Mouse (Mus musculus): Measurements from ENCODE around the gene Kctd3. TPM values are rescaled to one million over a fixed set of nuclear protein-coding genes. Genes with fewer than 3 reads are reported as not detected.
"Not testable (repeated sequence)": the region's sequence is repeated elsewhere in the genome, so short reads cannot be mapped to it uniquely, and the experiment has no call there.

Gene Kctd3
- polyA plus RNA-seq, 1 experiment from 2014 or later: 23.8 TPM

GRCm38 (mm10) chr1:189046831-189047230 is 39.2 kb upstream of the Kctd3 start:
- H3K36me3 ChIP-seq (ENCODE audit: control insufficient read depth, insufficient read depth, low read length): no peaks in the 10 kb centered on the region
- H3K4me3 ChIP-seq (ENCODE audit: low read depth, low read length): no peak overlapping the region
- WGBS: 53% methylated on average over 3 of the region's 3 CpGs
- H3K9me3 ChIP-seq (ENCODE audit: control insufficient read depth, low read length): no peaks in the 10 kb centered on the region
- no peaks in the 10 kb centered on the region for H3K4me1 ChIP-seq (replicated peaks; ENCODE audit: control insufficient read depth, insufficient read depth, low read length)
- H3K4me2 ChIP-seq: no peak overlapping the region
- no peak for DNase-seq (ENCODE audit: low spot score)
- H3K27me3 ChIP-seq (replicated peaks; ENCODE audit: control insufficient read depth, insufficient read depth, low read length): no peaks in the 10 kb centered on the region
- no peak overlapping the region for H3K27ac ChIP-seq (ENCODE audit: low read depth, low read length)
- no peak for ATAC-seq (replicated peaks; ENCODE audit: low FRiP score)
- H3K9ac ChIP-seq (ENCODE audit: low read depth, low read length): no peak overlapping the region

DNA sequence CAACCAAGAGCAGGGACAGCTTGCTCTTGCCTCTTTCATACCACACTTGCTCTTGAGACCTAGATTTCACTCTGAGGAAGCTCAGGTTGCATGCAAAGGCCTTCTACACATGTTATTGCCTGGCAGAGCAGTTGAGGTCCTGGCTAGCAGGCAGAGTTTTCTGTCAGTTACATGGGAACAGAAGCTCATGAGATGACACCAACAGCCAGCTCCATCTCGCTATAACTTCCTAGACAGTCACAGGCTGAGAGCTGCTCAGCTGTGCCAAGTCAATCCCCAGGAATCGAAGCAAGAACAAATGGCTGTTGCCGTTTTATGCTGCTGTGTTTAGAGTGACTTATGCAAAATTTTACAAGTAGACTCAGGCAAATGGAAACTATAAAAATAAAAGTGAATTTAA is 38.7 kb upstream of the Kctd3 start:
- no peak for DNase-seq (ENCODE audit: low spot score)
- Histone ChIP-seq H3K9me3 (ENCODE audit: control insufficient read depth, low read length) (no peaks in the 10 kb centered on the region), H3K4me1 (replicated peaks; ENCODE audit: control insufficient read depth, insufficient read depth, low read length) (no peaks in the 10 kb centered on the region), H3K9ac (ENCODE audit: low read depth, low read length) (no peak overlapping the region), H3K27ac (ENCODE audit: low read depth, low read length) (no peak overlapping the region), H3K36me3 (ENCODE audit: control insufficient read depth, insufficient read depth, low read length) (no peaks in the 10 kb centered on the region), H3K4me3 (ENCODE audit: low read depth, low read length) (no peak overlapping the region), H3K27me3 (replicated peaks; ENCODE audit: control insufficient read depth, insufficient read depth, low read length) (no peaks in the 10 kb centered on the region), H3K4me2 (no peak overlapping the region)
- 85% methylated on average over 3 of the region's 3 CpGs for WGBS
- ATAC-seq (replicated peaks; ENCODE audit: low FRiP score): no peak

GRCm38 (mm10) chr1:189041261-189041660 is 33.6 kb upstream of the Kctd3 start:
- Histone ChIP-seq H3K4me1 (replicated peaks; ENCODE audit: control insufficient read depth, insufficient read depth, low read length) (no peaks in the 10 kb centered on the region), H3K9me3 (ENCODE audit: control insufficient read depth, low read length) (no peaks in the 10 kb centered on the region), H3K4me2 (no peak overlapping the region), H3K36me3 (ENCODE audit: control insufficient read depth, insufficient read depth, low read length) (no peaks in the 10 kb centered on the region), H3K27ac (ENCODE audit: low read depth, low read length) (no peak overlapping the region), H3K27me3 (replicated peaks; ENCODE audit: control insufficient read depth, insufficient read depth, low read length) (no peaks in the 10 kb centered on the region), H3K9ac (ENCODE audit: low read depth, low read length) (no peak overlapping the region), H3K4me3 (ENCODE audit: low read depth, low read length) (no peak overlapping the region)
- ATAC-seq (replicated peaks; ENCODE audit: low FRiP score): no peak
- no peak for DNase-seq (ENCODE audit: low spot score)
- WGBS: 61% methylated on average over 12 of the region's 12 CpGs

- Histone ChIP-seq H3K4me1 (replicated peaks; ENCODE audit: control insufficient read depth, insufficient read depth, low read length) (no peaks in the 10 kb centered on the region), H3K9me3 (ENCODE audit: control insufficient read depth, low read length) (no peaks in the 10 kb centered on the region), H3K27me3 (replicated peaks; ENCODE audit: control insufficient read depth, insufficient read depth, low read length) (no peaks in the 10 kb centered on the region), H3K27ac (ENCODE audit: low read depth, low read length) (no peak overlapping the region), H3K4me3 (ENCODE audit: low read depth, low read length) (no peak overlapping the region), H3K4me2 (no peak overlapping the region), H3K9ac (ENCODE audit: low read depth, low read length) (no peak overlapping the region), H3K36me3 (ENCODE audit: control insufficient read depth, insufficient read depth, low read length) (no peaks in the 10 kb centered on the region)
- 89% methylated on average over 5 of the region's 5 CpGs for WGBS
- ATAC-seq (replicated peaks; ENCODE audit: low FRiP score) (no peak), DNase-seq (ENCODE audit: low spot score) (no peak)
Observed at GRCm38 (mm10) chr1:189039348-189039747, 31.7 kb upstream of the Kctd3 start.

DNA sequence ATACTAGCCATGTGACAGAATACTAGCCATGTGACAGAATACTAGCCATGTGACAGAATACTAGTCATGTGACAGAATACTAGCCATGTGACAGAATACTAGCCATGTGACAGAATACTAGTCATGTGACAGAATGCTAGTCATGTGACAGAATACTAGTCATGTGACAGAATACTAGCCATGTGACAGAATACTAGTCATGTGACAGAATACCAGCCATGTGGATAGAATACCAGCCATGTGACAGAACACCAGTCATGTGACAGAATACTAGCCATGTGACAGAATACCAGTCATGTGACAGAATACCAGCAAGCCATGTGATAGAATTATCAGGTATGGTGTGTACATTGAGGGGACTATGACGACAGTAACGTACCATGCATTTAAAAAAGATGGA is 25.2 kb upstream of the Kctd3 start:
- WGBS: 88% methylated on average over 2 of the region's 2 CpGs
- not testable (repeated sequence) for H3K4me3 ChIP-seq (ENCODE audit: low read depth, low read length); H3K36me3 ChIP-seq (ENCODE audit: control insufficient read depth, insufficient read depth, low read length); ATAC-seq (replicated peaks; ENCODE audit: low FRiP score); H3K4me2 ChIP-seq; H3K27me3 ChIP-seq (replicated peaks; ENCODE audit: control insufficient read depth, insufficient read depth, low read length); H3K4me1 ChIP-seq (replicated peaks; ENCODE audit: control insufficient read depth, insufficient read depth, low read length); DNase-seq (ENCODE audit: low spot score); H3K9me3 ChIP-seq (ENCODE audit: control insufficient read depth, low read length); H3K9ac ChIP-seq (ENCODE audit: low read depth, low read length); H3K27ac ChIP-seq (ENCODE audit: low read depth, low read length)

DNA sequence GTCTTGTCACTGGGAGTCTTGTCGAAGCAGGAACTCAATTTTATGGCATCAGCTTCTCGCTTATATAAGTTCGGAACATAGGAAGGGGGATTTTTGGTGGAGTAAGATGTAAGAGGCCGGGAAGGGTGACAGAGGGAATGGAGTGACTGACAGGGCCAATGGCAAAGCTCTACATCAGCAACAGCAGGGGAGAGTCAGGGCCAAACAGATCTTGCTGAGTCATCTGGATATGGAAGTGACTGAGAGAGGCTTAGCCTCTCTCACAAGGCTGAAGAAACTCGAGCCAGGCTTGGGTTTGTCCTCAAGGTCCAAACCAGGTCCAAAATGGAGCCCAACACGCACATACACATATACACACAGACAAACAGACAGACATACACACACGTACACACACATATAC is 23.3 kb upstream of the Kctd3 start:
- Histone ChIP-seq H3K4me1 (replicated peaks; ENCODE audit: control insufficient read depth, insufficient read depth, low read length) (no peaks in the 10 kb centered on the region), H3K36me3 (ENCODE audit: control insufficient read depth, insufficient read depth, low read length) (no peaks in the 10 kb centered on the region), H3K4me2 (no peak overlapping the region), H3K27me3 (replicated peaks; ENCODE audit: control insufficient read depth, insufficient read depth, low read length) (no peaks in the 10 kb centered on the region), H3K4me3 (ENCODE audit: low read depth, low read length) (no peak overlapping the region), H3K27ac (ENCODE audit: low read depth, low read length) (no peak overlapping the region), H3K9me3 (ENCODE audit: control insufficient read depth, low read length) (no peaks in the 10 kb centered on the region), H3K9ac (ENCODE audit: low read depth, low read length) (no peak overlapping the region)
- ATAC-seq (replicated peaks; ENCODE audit: low FRiP score): no peak
- 70% methylated on average over 7 of the region's 7 CpGs for WGBS
- no peak for DNase-seq (ENCODE audit: low spot score)

GRCm38 (mm10) chr1:189028267-189028666 is 20.6 kb upstream of the Kctd3 start:
- no peak overlapping the region for H3K9ac ChIP-seq (ENCODE audit: low read depth, low read length)
- DNase-seq (ENCODE audit: low spot score): no peak
- no peak overlapping the region for H3K4me2 ChIP-seq
- H3K4me1 ChIP-seq (replicated peaks; ENCODE audit: control insufficient read depth, insufficient read depth, low read length): no peaks in the 10 kb centered on the region
- no peaks in the 10 kb centered on the region for H3K9me3 ChIP-seq (ENCODE audit: control insufficient read depth, low read length)
- no peaks in the 10 kb centered on the region for H3K36me3 ChIP-seq (ENCODE audit: control insufficient read depth, insufficient read depth, low read length)
- H3K27ac ChIP-seq (ENCODE audit: low read depth, low read length): no peak overlapping the region
- no peak overlapping the region for H3K4me3 ChIP-seq (ENCODE audit: low read depth, low read length)
- no peaks in the 10 kb centered on the region for H3K27me3 ChIP-seq (replicated peaks; ENCODE audit: control insufficient read depth, insufficient read depth, low read length)
- WGBS: 53% methylated on average over 1 of the region's 1 CpGs
- ATAC-seq (replicated peaks; ENCODE audit: low FRiP score): no peak

- Histone ChIP-seq H3K4me2 (no peak overlapping the region), H3K4me1 (replicated peaks; ENCODE audit: control insufficient read depth, insufficient read depth, low read length) (no peaks in the 10 kb centered on the region), H3K9ac (ENCODE audit: low read depth, low read length) (no peak overlapping the region), H3K27ac (ENCODE audit: low read depth, low read length) (no peak overlapping the region), H3K4me3 (ENCODE audit: low read depth, low read length) (no peak overlapping the region), H3K27me3 (replicated peaks; ENCODE audit: control insufficient read depth, insufficient read depth, low read length) (no peaks in the 10 kb centered on the region), H3K9me3 (ENCODE audit: control insufficient read depth, low read length) (no peaks in the 10 kb centered on the region), H3K36me3 (ENCODE audit: control insufficient read depth, insufficient read depth, low read length) (no peaks in the 10 kb centered on the region)
- no peak for DNase-seq (ENCODE audit: low spot score)
- ATAC-seq (replicated peaks; ENCODE audit: low FRiP score): no peak
- 59% methylated on average over 8 of the region's 8 CpGs for WGBS
Observed at GRCm38 (mm10) chr1:189026885-189027284, 19.2 kb upstream of the Kctd3 start.

- Histone ChIP-seq H3K4me1 (replicated peaks; ENCODE audit: control insufficient read depth, insufficient read depth, low read length) (no peaks in the 10 kb centered on the region), H3K4me3 (ENCODE audit: low read depth, low read length) (no peak overlapping the region), H3K36me3 (ENCODE audit: control insufficient read depth, insufficient read depth, low read length) (no peaks in the 10 kb centered on the region), H3K9me3 (ENCODE audit: control insufficient read depth, low read length) (no peaks in the 10 kb centered on the region), H3K9ac (ENCODE audit: low read depth, low read length) (no peak overlapping the region), H3K4me2 (no peak overlapping the region), H3K27me3 (replicated peaks; ENCODE audit: control insufficient read depth, insufficient read depth, low read length) (no peaks in the 10 kb centered on the region), H3K27ac (ENCODE audit: low read depth, low read length) (no peak overlapping the region)
- no peak for DNase-seq (ENCODE audit: low spot score)
- 77% methylated on average over 1 of the region's 1 CpGs for WGBS
- ATAC-seq (replicated peaks; ENCODE audit: low FRiP score): no peak
Observed at GRCm38 (mm10) chr1:189023701-189024080, 16.1 kb upstream of the Kctd3 start.
